Mouse (Mus musculus): ENCODE results near the gene Lyl1. TPM values are rescaled to one million over a fixed set of nuclear protein-coding genes. Genes with fewer than 3 reads are reported as not detected.

Gene Lyl1
- polyA plus RNA-seq, 3 experiments from 2014 or later: 0.20 to 2.7 (median 1.3) TPM

DNA sequence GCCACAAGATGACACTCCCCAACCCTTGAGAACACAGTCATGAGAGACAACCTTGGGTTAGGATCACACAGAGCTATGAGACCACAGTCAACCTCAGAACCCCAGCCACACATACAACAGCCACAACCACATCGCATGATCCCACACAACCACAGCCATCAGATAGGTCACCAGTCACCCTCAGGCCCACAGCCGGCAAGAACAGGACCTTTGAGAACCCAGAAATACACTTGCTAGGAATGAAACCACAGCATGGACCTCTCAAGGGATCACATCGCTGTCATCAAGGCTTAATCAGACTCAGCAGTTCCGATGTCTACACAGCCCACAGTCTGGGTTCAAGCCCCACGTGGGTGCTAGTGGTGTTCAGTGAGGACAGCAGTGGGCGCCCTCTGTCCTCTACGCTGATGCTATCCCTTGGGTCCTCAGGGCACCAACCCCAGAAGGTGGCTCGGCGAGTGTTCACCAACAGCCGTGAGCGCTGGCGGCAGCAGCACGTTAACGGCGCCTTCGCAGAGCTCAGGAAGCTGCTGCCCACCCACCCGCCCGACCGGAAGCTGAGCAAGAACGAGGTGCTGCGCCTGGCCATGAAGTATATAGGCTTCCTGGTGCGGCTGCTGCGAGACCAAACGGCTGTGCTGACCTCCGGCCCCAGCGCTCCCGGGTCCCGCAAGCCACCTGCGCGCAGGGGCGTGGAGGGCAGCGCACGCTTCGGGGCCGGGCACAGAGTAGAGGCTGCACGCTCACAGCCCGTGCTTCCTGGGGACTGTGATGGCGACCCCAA lies 2.4 kb downstream of the Lyl1 start:
- peak; percentile 43 for ATAC-seq

DNA sequence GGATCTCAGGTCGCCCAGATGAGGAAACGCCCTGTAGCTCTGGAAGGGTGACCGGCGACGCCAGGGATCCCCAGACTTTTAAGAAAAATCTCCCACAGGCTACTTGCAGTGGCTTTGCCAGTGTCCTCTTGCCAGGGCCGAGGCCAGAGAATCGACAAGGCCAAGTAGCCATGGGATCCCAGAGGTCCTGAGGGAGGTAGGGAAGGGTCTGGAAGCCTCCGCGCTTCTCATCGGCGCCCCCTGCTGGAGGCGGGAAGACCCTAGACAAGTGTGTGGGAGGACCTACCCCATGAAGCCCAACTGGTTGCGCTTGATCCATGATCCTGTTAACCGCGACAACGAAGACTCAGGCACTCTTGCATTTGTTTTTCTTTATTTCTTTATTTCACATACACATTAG lies 3.1 kb downstream of the Lyl1 start:
- peak; percentile 51 for ATAC-seq

DNA sequence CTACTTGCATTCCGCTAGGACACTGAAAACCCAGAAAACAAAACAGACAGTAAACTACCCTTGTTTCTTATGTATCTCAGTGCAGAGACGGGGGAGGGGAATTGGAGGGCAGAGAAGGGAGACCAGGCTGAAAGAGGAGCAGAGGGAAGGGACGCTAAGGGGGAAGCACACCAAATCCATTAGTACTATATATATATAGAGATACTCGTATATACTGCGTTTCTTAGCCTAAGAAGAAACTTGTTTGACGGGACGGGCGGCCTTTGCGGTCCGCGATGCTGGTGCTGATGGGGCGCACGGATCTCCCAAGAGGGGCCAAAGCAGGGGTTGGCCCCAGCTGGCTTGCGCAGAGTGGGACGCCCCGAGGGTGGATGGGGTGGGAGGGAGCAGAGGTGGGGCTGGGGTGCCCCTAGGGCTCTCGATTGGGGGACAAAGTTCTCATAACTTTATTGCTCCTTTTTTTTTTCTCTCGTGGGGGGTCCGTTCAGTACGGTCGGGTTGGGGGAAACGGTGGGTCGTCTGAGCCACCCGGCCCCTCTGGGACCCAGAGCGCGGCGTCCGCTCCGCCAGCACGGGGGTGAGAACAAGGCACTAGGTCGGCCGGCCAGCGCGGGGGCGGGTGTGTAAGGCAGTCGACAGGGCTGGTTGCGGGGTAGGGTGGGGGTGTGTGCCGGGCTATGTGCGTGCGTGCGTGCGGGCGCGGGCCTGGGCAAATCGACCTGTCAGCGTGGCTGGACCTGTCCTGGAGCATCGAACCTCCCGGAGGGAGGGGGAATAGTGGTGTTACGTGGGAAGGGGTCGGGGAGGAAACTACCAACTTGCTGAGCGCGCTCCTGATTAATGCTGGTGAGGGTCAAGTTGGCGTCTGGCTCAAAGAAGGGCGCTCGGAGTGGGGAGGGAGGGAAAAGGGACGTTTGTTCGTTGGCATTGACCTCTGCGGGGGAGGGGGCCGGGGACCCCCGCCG lies 3.9 kb downstream of the Lyl1 start:
- ATAC-seq: no peak

DNA sequence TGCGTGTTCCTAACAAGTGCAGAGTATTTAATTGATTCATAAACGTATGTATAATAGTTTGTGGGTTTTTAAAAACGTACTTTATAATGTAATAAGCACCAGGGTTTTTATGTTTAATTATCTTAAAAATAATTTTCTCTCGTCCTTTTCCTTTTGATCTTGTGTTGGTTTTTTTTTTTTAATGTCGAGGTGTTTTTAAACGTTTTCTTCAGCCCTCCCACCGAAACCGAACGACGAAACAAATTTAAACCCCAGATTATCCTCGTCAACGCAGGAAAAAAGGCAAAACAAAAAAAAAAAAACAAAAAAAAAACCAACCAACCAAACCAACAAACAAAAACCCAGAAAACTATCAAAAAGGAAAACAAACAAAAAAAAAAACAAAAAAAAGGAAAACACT lies 4.7 kb downstream of the Lyl1 start:
- ATAC-seq: no peak

DNA sequence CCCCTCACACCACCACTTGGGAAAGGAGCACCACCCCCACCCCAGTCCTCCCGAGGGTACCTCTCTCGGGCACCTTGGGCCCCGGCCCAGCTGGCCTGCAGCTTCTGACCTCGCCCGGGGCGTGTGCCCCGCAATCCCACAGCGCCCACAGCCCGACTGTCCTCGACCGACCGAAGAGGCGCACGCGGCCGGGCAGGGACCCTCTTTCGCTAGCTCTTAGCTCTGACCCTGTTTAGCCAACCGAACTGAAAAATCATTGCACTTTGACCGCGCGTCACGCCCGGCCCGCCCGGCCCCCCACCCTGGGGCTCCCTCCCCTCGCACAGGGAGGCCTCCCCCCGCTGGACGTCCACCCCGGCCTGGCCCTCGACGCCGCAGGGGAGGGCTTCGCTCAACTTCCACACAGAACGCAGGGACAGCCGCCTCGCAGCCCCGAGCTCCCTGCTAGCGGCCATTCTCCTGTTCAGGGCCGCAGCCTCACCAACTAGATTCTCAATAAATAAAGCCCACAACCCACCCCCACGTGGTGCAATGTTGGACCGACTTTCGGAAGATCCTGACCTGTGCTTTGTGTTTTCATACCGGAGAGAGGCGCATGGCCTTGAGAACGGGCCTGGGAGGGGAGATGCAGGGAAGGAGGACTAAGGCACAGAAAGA lies 5.5 kb downstream of the Lyl1 start:
- ATAC-seq: no peak

DNA sequence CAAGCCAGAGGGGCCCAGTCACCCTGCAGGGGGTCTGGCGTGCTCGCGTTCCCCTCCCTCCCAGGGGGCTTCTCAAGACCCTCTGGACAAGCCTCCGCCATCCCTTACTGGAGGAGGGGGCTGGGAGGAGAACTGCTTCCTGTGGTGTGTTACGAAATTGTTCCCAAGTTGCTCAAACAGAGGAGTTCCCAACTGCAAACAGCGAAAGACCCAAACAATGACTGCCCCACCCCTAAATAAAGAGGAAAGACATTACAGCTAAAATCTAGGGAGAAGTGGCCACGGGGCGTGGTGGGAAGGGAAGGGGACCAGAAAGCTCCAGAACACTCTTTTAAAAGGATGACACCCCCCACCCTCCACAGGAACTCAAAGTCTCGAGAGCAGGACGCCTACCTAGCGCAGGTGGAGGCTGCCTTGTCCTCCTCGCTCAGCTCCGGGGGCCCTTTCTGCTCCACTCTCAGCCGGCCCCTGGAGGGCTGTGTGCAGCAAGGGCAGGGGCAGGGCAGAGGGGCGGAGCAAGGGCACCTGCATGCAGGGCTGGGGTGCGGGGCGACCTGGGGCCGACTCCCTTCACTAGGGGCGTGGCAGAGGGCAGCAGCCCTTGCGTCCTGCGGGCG lies 6.1 kb downstream of the Lyl1 start:
- ATAC-seq: no peak

DNA sequence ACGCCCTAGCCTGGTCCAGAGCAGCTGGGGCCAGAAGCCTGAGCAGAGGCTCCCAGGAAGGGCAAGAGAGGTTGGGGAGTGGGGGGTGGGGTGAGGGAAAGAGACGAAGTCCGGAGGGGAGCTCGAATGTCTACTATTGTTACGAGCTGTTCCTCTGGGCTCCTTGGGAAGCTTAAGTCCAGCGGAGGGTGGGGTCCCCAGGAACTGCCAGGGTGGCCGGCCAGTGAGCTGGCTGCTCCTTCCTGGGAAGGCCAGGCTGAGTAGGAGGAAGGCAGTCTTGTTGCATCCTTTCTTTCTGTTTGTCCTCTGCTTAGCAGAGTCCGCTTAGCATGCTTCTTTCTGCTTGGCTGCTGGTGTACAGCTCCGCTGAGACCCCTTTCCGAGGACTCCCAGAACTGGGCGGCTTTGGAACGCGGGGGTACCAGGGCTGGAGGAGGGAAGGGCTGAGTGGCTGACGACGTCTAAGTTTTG lies 6.8 kb downstream of the Lyl1 start:
- ATAC-seq: no peak

DNA sequence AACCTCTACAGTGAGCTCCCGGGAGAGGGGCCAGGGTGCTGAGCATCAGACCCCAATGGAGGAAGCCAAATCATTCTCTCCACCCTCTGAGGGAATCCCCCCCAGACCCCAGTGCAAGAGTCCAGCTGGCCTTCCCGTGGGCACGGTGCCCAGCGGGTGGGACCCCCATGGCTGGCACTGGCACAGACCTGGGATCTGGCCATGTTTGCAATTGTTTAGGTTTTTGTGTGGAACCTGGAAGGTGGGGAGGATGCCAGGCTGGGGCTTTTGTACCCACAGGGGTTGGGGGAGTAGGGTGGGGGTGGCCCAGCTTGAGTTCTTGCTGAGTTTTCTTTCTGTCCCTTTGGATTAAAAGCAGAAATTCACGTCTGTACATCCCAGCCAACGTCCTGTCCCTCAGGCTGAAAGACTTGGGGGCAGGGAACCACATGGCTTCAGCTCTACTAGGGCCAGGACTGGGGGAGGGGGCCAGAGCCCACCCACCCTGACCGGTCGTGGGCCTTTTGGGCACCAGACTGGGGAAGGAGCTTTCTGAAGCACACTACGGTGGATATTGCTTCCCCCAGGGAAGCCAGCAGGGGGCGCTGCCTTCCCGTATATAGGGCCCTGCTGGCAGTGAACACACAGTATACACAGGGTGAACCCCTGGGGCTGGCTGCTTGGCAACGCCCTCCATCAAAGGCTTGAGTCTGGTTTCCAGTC lies 7.7 kb downstream of the Lyl1 start:
- ATAC-seq: peak; percentile 80

DNA sequence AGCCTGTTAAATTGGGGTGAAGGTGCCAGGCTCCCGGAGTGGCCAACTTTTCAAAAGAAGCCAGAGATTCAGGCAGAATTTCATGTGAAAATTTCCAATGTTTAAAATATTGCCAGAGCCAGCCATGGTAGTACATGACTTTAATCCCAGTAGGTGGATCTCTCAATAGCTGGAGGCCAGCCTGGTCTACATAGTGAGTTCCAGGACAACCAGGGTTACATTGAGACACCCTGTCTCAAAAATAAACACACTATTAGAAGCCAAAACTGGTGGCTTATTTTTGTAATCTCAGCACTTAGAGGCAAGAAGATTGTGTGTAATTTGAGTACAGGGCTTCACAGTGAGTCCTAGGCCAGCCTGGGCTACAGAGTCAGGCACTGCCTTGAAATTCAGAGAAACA lies 8.7 kb downstream of the Lyl1 start:
- ATAC-seq: no peak

DNA sequence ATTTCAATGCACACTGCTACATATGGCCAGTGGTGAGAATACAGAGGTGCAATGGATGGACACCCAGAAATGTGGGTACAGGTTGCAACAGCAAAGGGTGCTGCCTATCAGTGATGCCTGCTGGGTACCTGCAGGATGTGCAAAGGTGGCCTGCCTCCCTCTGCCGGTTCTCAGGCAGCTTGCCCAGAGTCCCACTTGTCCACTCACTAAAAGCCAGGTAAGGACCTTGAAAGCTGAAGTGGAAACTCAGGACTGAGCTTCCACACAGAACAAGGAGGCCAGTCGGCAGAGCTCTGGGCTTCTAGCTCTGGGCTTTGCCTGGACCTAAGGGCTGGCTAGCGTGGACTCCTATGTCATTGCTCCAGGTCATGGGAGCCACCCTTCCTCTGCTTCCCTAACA lies 10.1 kb downstream of the Lyl1 start:
- no peak for ATAC-seq

DNA sequence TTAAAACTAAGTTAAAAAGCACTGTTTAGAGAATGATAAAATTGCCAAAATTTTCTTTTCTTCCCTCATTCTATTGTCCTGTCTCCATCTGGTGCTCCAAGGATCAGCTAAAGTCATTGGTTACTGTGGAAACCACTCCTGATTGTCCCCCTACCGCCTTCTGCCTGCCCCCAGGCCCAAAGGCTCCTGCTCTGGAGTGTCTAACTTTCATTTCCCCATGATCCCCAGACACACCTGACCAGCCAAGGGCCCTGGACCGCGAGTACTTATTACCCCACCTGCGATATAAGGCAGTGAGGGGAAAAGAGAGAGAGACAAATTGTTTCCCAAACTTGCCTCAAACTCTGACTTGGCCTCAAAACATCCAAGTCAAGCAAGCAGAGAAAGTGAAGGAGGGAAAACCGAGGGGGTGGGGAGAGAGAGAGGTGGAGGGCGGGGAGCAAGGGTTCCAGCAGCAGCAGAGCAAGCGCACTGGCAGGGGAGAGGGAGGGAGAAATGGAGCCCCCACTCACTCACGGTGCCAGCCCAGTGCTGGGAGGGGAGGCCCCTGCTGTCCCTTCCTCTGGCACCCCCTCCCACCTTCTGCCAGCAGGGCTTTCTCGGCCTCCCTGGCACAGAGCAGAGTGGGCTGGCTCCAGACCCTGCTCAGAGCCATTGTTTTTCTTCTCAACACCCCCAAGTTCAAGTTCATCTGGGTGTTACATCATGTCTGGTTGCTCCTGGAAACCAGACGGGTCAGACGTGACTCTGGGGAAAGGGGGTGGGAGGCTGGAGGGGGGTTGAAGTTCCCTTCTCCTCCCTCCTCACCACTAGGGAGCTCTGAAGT lies 10.9 kb downstream of the Lyl1 start:
- ATAC-seq: no peak

DNA sequence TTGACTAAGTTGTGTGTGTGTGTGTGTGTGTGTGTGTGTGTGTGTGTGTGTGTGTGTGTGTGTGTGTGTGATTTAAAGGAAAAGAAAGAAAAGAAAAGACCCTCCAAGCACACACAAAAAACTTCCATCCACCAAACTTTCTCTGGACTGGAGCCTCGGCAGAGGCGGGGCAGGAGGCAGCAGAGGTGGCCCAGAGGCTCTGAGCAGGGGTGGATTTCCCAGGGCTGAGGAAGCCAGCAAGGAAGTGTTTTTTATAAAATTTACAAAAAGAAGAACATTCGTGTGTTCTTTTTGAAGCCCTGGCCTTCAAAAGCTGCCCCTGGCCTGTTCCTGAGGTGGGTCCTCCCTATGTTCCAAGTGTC lies 11.5 kb downstream of the Lyl1 start:
- no peak for ATAC-seq

DNA sequence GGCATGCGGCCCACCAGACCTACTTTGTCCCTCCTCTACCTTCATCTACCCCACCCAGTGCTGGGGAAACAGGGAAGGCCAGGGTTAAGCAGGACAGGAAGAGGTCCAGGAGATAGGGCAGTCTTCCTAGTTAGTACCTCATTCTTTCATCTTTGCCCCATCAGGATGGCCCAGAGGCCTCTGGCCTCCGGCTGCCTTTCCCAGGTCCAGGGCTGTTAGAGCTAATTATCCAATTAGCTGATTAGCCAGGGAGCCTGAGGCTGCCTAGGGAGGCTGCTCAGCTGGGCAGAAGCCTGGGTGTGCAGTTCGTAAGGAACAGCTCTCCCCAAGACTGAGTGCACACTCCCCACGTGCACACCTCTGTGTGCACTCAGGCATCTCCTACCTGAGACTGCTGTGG lies 12.1 kb downstream of the Lyl1 start:
- no peak for ATAC-seq

DNA sequence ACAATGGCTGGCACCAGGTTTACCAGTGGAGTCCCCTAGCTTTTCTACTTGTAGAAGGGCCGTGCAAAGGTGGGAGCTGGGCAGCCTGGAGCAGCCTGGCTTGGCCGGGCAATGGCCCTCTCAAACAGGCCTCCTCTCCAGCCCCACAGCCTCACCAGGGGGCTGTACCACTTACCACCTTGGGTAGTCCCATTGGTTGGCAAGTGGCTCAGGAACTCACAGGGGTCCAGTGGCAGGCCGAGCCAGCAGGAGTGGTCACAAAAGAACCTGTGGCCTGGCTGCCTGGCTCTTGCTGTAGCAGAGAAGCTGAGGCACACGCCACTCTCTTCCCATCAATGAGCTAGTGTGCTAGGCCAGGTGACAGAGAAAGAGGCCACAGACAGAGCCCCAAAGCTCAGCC lies 12.9 kb downstream of the Lyl1 start:
- ATAC-seq: no peak

DNA sequence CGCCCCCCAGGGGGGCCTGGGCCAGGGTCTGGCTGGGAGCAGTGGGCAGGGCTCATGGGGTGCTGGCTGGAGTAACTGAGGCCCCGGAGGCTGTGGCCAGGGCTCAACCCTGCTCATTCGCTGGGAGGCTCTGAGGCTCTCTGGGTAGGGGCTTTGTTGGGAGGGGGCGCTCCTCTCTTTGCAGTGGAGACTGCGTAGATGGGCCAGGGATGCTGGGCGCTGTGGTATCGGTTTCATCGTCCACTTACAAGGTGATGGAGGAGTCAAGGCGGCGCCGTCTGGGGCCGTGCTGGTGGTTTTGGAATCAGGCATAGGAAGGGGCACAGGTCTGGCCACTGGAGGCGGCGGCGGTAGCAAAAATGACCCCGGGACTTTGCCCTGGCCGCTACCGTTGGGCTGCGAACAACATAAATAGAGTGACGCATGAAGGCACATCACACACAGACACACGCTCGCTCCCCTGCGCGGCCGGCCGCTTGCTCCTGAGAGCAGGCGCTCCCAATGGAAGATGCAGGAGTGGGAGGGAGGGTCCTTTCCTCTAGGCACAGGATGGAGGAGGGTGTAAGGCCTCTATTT lies 14.7 kb downstream of the Lyl1 start:
- no peak for ATAC-seq

DNA sequence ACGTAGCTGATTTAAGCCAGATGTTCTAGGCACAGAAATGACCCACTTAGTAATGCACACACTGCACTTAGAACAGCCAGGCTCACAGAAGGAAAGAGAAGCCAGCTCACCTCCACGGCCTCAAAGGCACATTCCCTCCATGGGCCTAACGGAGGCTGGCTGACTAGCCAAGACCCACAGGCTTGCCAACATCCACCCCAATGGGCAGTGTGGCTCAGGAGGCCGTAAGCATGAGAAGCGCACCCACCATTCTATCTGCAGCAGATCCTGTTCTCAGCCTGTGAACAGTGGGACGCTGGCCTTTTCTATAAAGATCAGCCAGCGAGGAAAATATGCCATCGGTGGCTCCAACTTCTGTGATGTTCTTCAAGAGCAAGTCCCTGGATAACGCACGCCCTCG lies 15.5 kb downstream of the Lyl1 start:
- no peak for ATAC-seq

DNA sequence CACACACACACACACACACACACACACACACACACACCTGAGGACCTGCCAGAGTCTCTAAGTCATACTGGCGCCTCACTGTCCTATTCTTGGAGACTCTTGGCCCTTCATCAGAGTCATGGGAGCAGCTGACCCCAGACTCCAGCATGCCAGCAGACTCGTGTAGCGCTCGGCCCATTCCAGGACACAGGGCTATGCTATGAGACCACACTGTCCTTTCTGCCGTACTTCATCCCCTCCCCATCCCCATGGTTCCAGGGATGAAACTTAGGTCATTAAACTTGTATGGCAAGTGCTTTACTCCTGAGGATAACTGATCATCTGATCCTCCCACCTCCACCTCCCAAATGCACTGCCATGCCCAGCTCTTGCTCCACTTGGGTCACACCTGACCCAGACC lies 17.2 kb downstream of the Lyl1 start:
- no peak for ATAC-seq

DNA sequence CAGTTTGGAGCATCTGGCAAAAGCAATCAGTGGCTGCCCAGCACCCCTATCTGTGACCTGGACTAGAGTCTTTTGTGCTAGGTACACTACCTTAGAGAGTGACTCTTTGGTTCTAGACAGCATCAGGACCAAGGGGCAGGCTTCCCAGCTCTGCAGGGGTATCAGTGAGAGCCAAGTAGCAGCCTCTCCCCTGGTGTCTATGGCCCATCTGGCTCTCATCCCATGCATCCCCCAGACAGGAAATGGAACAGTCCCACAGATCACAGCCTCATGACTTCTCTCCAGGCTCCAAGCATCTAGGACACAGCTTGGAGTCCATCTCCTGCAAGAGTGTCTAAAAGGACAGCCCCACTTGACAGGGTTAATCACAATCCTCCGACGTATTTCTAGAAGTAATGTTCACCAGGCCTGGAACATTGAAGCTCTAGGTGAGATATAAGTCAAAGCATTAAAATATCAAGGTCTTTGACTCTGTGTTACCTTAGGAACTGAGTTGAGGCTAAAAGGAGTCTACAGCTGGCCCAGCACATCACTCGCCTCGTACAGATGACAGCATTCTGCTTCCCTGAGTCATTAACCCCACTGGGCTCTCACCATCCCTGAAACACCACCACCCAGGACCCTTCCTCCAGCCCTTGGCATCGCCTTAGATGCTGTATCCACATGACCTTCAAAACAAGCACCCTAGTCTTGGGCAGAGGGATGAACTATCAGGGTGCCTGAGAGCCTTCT lies 17.9 kb downstream of the Lyl1 start:
- no peak for ATAC-seq

DNA sequence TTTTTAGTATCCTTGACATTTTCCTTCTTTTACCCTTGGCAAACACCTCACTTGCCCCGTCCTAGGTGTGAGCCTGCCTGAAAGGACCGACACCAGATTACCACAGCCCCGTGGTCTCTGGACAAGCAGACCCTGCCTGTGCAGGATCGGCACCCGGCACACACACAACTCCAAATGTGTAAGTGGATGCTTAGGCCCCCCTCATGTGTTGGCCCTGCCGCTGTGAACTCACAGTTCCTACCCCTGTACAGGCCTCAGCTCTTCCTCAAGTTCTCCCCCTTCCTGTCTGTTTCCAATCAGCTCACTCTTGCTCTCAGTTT lies 21.2 kb downstream of the Lyl1 start:
- ATAC-seq: peak; percentile 5

DNA sequence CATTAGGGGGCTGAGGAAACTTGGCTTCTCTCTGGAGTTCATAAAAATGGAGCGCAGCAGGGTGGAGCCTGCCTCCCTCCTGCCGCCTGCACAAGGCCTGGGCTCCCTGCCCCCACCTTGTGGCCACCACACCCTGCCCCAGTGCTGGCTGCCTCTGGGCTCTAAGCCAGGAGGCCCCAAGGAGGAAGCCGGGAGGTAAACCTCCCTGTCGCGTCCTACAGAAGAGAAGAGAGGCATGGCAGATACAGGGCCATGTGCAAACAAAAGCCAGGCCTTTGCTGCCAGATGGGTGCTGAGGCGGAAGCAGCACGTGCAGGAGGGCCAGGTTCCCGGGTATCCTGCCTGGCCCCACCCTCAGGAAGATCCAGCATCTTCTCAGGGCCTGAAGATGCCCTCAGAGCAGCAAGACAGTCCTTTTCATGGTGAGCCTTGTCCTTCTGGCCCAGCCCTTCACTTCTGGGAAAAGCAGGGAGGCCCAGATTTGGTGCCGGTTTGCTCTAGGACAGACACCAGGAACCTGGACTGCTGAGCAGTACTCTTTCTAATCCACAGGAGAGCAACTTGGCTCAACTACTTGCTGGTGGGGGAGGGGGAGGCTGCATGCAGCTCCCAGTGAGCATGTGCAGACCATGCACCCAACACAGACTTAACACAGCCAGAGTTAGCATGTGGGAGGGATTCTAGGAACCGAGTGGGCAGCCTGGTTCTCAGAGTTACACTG lies 21.8 kb downstream of the Lyl1 start, which contains the start of gene G430095P16Rik:
G430095P16Rik (plus strand) TSS at position 158 of the 721 bp plus-strand sequence.
- peak; percentile 84 for ATAC-seq

Measured in inflammation-experienced regulatory T-cells, adult 6 months (primary cell).